ENCODE assay signal across 30 mouse cellular contexts in genomic region chr6:91465756-91466155, GRCm38 (mm10). TPM values are rescaled to one million over a fixed set of nuclear protein-coding genes. Genes with fewer than 3 reads are reported as not detected.
DNase-seq lines count a peak whose midpoint lies in the region; ATAC-seq lines count a peak whose summit lies in the region.
"Had no signal": no experiment of that assay in that cellular context is flagged by ENCODE, and none has a peak within 500 bp of the region (broad histone marks: within the 10 kb centered on the region; RNA-seq: fewer than 3 reads in every experiment).

No protein-coding gene starts in this region.

- 92% methylated on average over 2 of the region's 2 CpGs for WGBS in kidney, embryonic 16.5 days
- 65% methylated on average over 2 of the region's 2 CpGs for WGBS in liver, embryonic 16.5 days (ENCODE audit: insufficient replicate concordance)
- 82% methylated on average over 2 of the region's 2 CpGs for WGBS in liver, embryonic 11.5 days

- H3K9ac ChIP-seq in kidney, embryonic 16.5 days (replicated peaks; ENCODE audit: low read length) = no peak overlapping the region
- no peak overlapping the region for H3K9ac ChIP-seq in liver, embryonic 16.5 days (ENCODE audit: low read depth, low read length)
- no peak overlapping the region for H3K9ac ChIP-seq in liver, embryonic 11.5 days (ENCODE audit: low read depth, low read length)
- H3K9ac ChIP-seq: embryonic facial prominence, embryonic 13.5 days; forebrain, embryonic 12.5 days; limb, embryonic 15.5 days; liver, postnatal 0 days had no signal

- H3K27me3 ChIP-seq in kidney, embryonic 16.5 days (ENCODE audit: insufficient read depth, low read length) = no peaks in the 10 kb centered on the region
- H3K27me3 ChIP-seq in liver, embryonic 16.5 days (ENCODE audit: control insufficient read depth, insufficient read depth, low read depth, low read length) = no peaks in the 10 kb centered on the region
- H3K27me3 ChIP-seq in liver, embryonic 11.5 days (replicated peaks; ENCODE audit: control insufficient read depth, insufficient read depth, low read length) = no peaks in the 10 kb centered on the region
- H3K27me3 ChIP-seq: embryonic facial prominence, embryonic 13.5 days; forebrain, embryonic 12.5 days; limb, embryonic 15.5 days had no signal

- no peak for ATAC-seq in kidney, embryonic 16.5 days (ENCODE audit: low FRiP score, low TSS enrichment)
- ATAC-seq in liver, embryonic 16.5 days (ENCODE audit: low read depth) = peak; percentile 41; the same call in 1 of the 2 replicates
- ATAC-seq in liver, embryonic 11.5 days (replicated peaks; ENCODE audit: low FRiP score) = no peak
- ATAC-seq: CD4-positive, CD25-positive, alpha-beta regulatory T cell, adult 4 months; hindbrain, postnatal 0 days; liver, postnatal 0 days had no signal

- no peak overlapping the region for H3K4me3 ChIP-seq in kidney, embryonic 16.5 days (ENCODE audit: low read length)
- no peak overlapping the region for H3K4me3 ChIP-seq in liver, embryonic 16.5 days (ENCODE audit: low read depth, low read length)
- no peak overlapping the region for H3K4me3 ChIP-seq in liver, embryonic 11.5 days (ENCODE audit: low read depth, low read length)
- H3K4me3 ChIP-seq: embryonic facial prominence, embryonic 13.5 days; erythroblast, embryonic 14.5 days; forebrain, embryonic 12.5 days; limb, embryonic 15.5 days had no signal

- H3K4me2 ChIP-seq in kidney, embryonic 16.5 days (replicated peaks; ENCODE audit: low read depth, low read length) = no peak overlapping the region
- H3K4me2 ChIP-seq in liver, embryonic 16.5 days (ENCODE audit: low read depth, low read length) = no peak overlapping the region
- H3K4me2 ChIP-seq in liver, embryonic 11.5 days = no peak overlapping the region
- H3K4me2 ChIP-seq: embryonic facial prominence, embryonic 13.5 days; forebrain, embryonic 12.5 days; limb, embryonic 15.5 days had no signal

- peaks cover 50% of the 10 kb centered on the region for H3K36me3 ChIP-seq in kidney, embryonic 16.5 days (ENCODE audit: insufficient read depth, low read length)
- peaks cover 8% of the 10 kb centered on the region for H3K36me3 ChIP-seq in liver, embryonic 16.5 days (ENCODE audit: control insufficient read depth, insufficient read depth)
- peaks cover 25% of the 10 kb centered on the region for H3K36me3 ChIP-seq in liver, embryonic 11.5 days (ENCODE audit: control insufficient read depth, insufficient read depth, low read length)

- no peaks in the 10 kb centered on the region for H3K9me3 ChIP-seq in kidney, embryonic 16.5 days (ENCODE audit: low read length)
- H3K9me3 ChIP-seq in liver, embryonic 16.5 days (replicated peaks; ENCODE audit: control insufficient read depth, low read length) = no peaks in the 10 kb centered on the region
- H3K9me3 ChIP-seq in liver, embryonic 11.5 days (ENCODE audit: control insufficient read depth, low read length) = no peaks in the 10 kb centered on the region
- H3K9me3 ChIP-seq: embryonic facial prominence, embryonic 13.5 days; forebrain, embryonic 12.5 days; limb, embryonic 15.5 days had no signal

- no peak overlapping the region for H3K27ac ChIP-seq in kidney, embryonic 16.5 days (ENCODE audit: low read length)
- no peak overlapping the region for H3K27ac ChIP-seq in liver, embryonic 16.5 days (ENCODE audit: low read length)
- no peak overlapping the region for H3K27ac ChIP-seq in liver, embryonic 11.5 days (ENCODE audit: low read depth, low read length)
- H3K27ac ChIP-seq: embryonic facial prominence, embryonic 13.5 days; forebrain, embryonic 12.5 days; hindbrain, postnatal 0 days; limb, embryonic 15.5 days; stomach, postnatal 0 days had no signal

- H3K4me1 ChIP-seq in kidney, embryonic 16.5 days (ENCODE audit: insufficient read depth, low read length) = no peaks in the 10 kb centered on the region
- H3K4me1 ChIP-seq in liver, embryonic 16.5 days (ENCODE audit: control insufficient read depth, low read depth, low read length) = peaks cover 2% of the 10 kb centered on the region; the same call in 1 of the 2 replicates
- no peaks in the 10 kb centered on the region for H3K4me1 ChIP-seq in liver, embryonic 11.5 days (replicated peaks; ENCODE audit: control insufficient read depth, insufficient read depth, low read length)
- H3K4me1 ChIP-seq: embryonic facial prominence, embryonic 13.5 days; forebrain, embryonic 12.5 days; limb, embryonic 15.5 days had no signal

- peak; percentile 67 for DNase-seq in kidney, adult 11 months
- no peak for DNase-seq in liver, embryonic 11.5 days (ENCODE audit: low spot score)
- DNase-seq in kidney, postnatal 10 days = peak; percentile 22
- peak; percentile 73 for DNase-seq in yolk sac, embryonic 10.5 days (ENCODE audit: low spot score)
- DNase-seq in adrenal gland, adult 18-20 months (ENCODE audit: low spot score in 2 of 2) = no peak
- no peak for DNase-seq in B cell, adult 2 months
- DNase-seq: adrenal gland, postnatal 25 days; cerebellum, adult 11-12 months; cerebellum, adult 9-11 months; gastrocnemius, postnatal 10 days; liver, postnatal 0 days; lung, postnatal 10 days; midbrain, embryonic 14.5 days; right cerebral cortex, postnatal 25 days; thymus, adult 18-20 months; thymus, postnatal 25 days had no signal

RNA-seq across cellular contexts. Expression of gene Chchd4, which starts 7.6 kb away (rescaled TPM):
- 32.8 and 34.2 TPM in 2 replicates for polyA plus RNA-seq in kidney, embryonic 16.5 days (2015; fragmentation: Nextera tagmentation; extraction: Ambion mirVana)
- polyA plus RNA-seq in liver, embryonic 16.5 days (2015; fragmentation: Nextera tagmentation; extraction: Ambion mirVana) = 9.9 and 10.1 TPM in 2 replicates
- polyA plus RNA-seq in liver, embryonic 11.5 days (2014; fragmentation: Nextera tagmentation; extraction: Ambion mirVana) = 47.1 and 47.3 TPM in 2 replicates
- 10 to 100 TPM; 19.5 to 21.5 TPM for total RNA-seq in adrenal gland, adult 18-20 months (2021)

RNA-seq across cellular contexts. Expression of gene Tmem43, which starts 7.7 kb away (rescaled TPM):
- polyA plus RNA-seq in kidney, embryonic 16.5 days (2015; fragmentation: Nextera tagmentation; extraction: Ambion mirVana) = 52.3 and 54.3 TPM in 2 replicates
- polyA plus RNA-seq in liver, embryonic 16.5 days (2015; fragmentation: Nextera tagmentation; extraction: Ambion mirVana) = 10.6 and 12.1 TPM in 2 replicates
- polyA plus RNA-seq in liver, embryonic 11.5 days (2014; fragmentation: Nextera tagmentation; extraction: Ambion mirVana) = 30.0 and 31.7 TPM in 2 replicates
- total RNA-seq in adrenal gland, adult 18-20 months (2021) = 10 to 100 TPM; 45.9 to 55.6 TPM

RNA-seq across cellular contexts. Expression of gene Xpc, which starts 49.9 kb away (rescaled TPM):
- 28.9 and 30.3 TPM in 2 replicates for polyA plus RNA-seq in kidney, embryonic 16.5 days (2015; fragmentation: Nextera tagmentation; extraction: Ambion mirVana)
- 4.7 and 5.3 TPM in 2 replicates for polyA plus RNA-seq in liver, embryonic 16.5 days (2015; fragmentation: Nextera tagmentation; extraction: Ambion mirVana)
- 13.2 and 13.4 TPM in 2 replicates for polyA plus RNA-seq in liver, embryonic 11.5 days (2014; fragmentation: Nextera tagmentation; extraction: Ambion mirVana)
- 10 to 100 TPM; 13.1 to 16.5 TPM for total RNA-seq in adrenal gland, adult 18-20 months (2021)

RNA-seq across cellular contexts. Expression of gene Lsm3, which starts 50.0 kb away (rescaled TPM):
- polyA plus RNA-seq in kidney, embryonic 16.5 days (2015; fragmentation: Nextera tagmentation; extraction: Ambion mirVana) = 251 and 258 TPM in 2 replicates
- polyA plus RNA-seq in liver, embryonic 16.5 days (2015; fragmentation: Nextera tagmentation; extraction: Ambion mirVana) = 84.4 and 93.5 TPM in 2 replicates
- polyA plus RNA-seq in liver, embryonic 11.5 days (2014; fragmentation: Nextera tagmentation; extraction: Ambion mirVana) = 309 and 318 TPM in 2 replicates
- 10 to 100 TPM; 36.4 to 40.5 TPM for total RNA-seq in adrenal gland, adult 18-20 months (2021)

RNA-seq across cellular contexts. Expression of gene Wnt7a, which starts 54.6 kb away (rescaled TPM):
- polyA plus RNA-seq in kidney, embryonic 16.5 days (2015; fragmentation: Nextera tagmentation; extraction: Ambion mirVana) = 0.14 and 0.44 TPM in 2 replicates
- polyA plus RNA-seq in liver, embryonic 16.5 days (2015; fragmentation: Nextera tagmentation; extraction: Ambion mirVana) = not detected in 2 replicates
- polyA plus RNA-seq in liver, embryonic 11.5 days (2014; fragmentation: Nextera tagmentation; extraction: Ambion mirVana) = 0.05 and 0.30 TPM in 2 replicates
- not detected for total RNA-seq in adrenal gland, adult 18-20 months (2021)
- total RNA-seq: adrenal gland, postnatal 25 days; common myeloid progenitor, adult 5-6 weeks; gastrocnemius, postnatal 10 days; heart, postnatal 25 days; monocyte, adult 5-6 weeks had no signal
- polyA plus RNA-seq: CD4-positive, CD25-positive, alpha-beta regulatory T cell, adult 4 months; erythroblast, embryonic 14.5 days; gonadal fat pad, adult 2 months; heart, embryonic 14.5 days; stomach, postnatal 0 days had no signal

Comparison
In these comparisons a context has a peak if more than half of its experiments do, and no peak if none do; other contexts are left out.
1. DNase-seq: peak in kidney, adult 11 months (single experiment), kidney, postnatal 10 days (single experiment) and yolk sac, embryonic 10.5 days (single experiment); none in liver, embryonic 11.5 days (single experiment), adrenal gland, adult 18-20 months (0 of 2) and B cell, adult 2 months (0 of 2).